Mouse (Mus musculus): Measurements from ENCODE around the gene Nr1i2.

DNA sequence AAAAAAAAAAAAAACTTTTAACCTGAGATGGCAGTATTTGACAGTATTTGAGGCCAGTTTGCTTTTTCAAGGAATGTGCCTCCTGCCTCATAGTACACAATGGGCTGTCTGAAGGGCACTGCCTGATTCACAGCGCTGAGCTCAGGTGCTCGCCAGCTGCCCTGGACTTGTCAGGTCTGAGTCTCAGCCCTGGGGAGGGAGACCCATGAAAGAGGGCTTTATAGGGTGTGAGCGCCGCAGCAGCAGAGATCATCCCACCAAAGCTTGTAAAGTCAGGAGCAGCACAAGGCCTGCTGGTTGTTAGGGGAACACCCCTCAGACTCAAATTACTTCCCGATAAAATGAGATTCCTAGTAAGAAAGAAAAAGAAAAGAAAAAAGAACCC is 12.6 kb upstream of the Nr1i2 start:
- TF ChIP-seq CTCF (IDR thresholded peaks at IDR 0.05) (no peak), POLR2A (IDR thresholded peaks at IDR 0.05; ENCODE audit: insufficient read depth, low read depth, low read length) (no peak)

Measured in heart, adult 2 months (tissue).